Mouse (Mus musculus) liver, embryonic 12.5 days (tissue): ENCODE measurements around the gene Mttp. TPM values are rescaled to one million over a fixed set of nuclear protein-coding genes. Genes with fewer than 3 reads are reported as not detected.

Experiments
- ATAC-seq: fragments of 200-750 bp; cut with Nextera tagmentation; 2 replicates; pipeline ENCODE4 v1.8.0; 2017; ENCODE audit warnings: moderate number of reproducible peaks, mild to moderate bottlenecking, moderate library complexity
- H3K27ac ChIP-seq: fragments of 300-500 bp; sonication (generic); 2 replicates; pipeline ENCODE4 v1.5.1; 2016; ENCODE audit warnings: mild to moderate bottlenecking
- H3K27me3 ChIP-seq: fragments of 300-500 bp; sonication (generic); replicated peaks from 2 replicates; pipeline ENCODE4 v1.6.1; 2016; ENCODE audit warnings: mild to moderate bottlenecking, moderate library complexity
- H3K36me3 ChIP-seq: fragments of 300-500 bp; sonication (generic); 2 replicates; pipeline ENCODE4 v1.6.1; 2016; ENCODE audit warnings: mild to moderate bottlenecking, moderate library complexity
- H3K4me1 ChIP-seq: fragments of 300-500 bp; sonication (generic); 2 replicates; pipeline ENCODE4 v1.6.1; 2016
- H3K4me2 ChIP-seq: fragments of 300-500 bp; sonication (generic); 2 replicates; pipeline ENCODE4 v1.6.1; 2016; ENCODE audit warnings: mild to moderate bottlenecking, moderate library complexity
- H3K4me3 ChIP-seq: fragments of 300-500 bp; sonication (generic); 2 replicates; pipeline ENCODE4 v1.5.1; 2016; ENCODE audit warnings: mild to moderate bottlenecking, moderate library complexity
- H3K9ac ChIP-seq: fragments of 300-500 bp; sonication (generic); 2 replicates; pipeline ENCODE4 v1.6.1; 2016; ENCODE audit warnings: mild to moderate bottlenecking, moderate library complexity
- H3K9me3 ChIP-seq: fragments of 300-500 bp; sonication (generic); replicated peaks from 2 replicates; pipeline ENCODE4 v1.6.1; 2016; ENCODE audit warnings: mild to moderate bottlenecking, moderate library complexity
- WGBS: fragments of 180-500 bp; shearing (Covaris S2); methylation state at CpG from one replicate; pipeline ENCODE4 v1.1.7; 2016; ENCODE audit not compliant: insufficient replicate concordance; 5-methylcytosine and 5-hydroxymethylcytosine counted together
- polyA plus RNA-seq: library from polyadenylated mRNA; unstranded; fragments of >200 nt; fragmentation: Nextera tagmentation; extraction: Ambion mirVana; gene quantifications from 2 replicates; pipeline ENCODE4 v1.2.1, GENCODE M21; 2016

The Mttp gene
- polyA plus RNA-seq, 1 experiment from 2014 or later, result 36.3 TPM

DNA sequence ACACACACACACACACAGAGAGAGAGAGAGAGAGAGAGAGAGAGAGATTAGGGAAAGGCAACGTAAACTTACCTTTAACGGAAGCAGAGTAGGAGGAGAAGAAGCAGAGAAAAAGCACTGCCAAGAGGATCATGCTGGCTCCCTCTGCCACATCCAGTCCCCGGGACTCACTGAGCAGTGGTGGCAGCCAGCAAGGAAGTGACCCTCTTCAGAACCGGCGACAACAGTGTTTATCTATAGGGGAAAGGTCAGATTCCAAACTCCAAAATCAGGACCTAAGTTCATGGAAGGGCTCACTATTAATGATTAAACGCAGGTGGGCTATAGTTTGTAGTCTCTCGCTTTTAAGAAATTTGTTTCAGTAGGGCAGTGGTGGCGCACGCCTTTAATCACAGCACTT is 13.6 kb downstream of the Mttp start:
- peak; percentile 75; the same call in 1 of the 2 replicates for ATAC-seq
- H3K9me3 ChIP-seq, result no peaks in the 10 kb centered on the region
- 53% methylated on average over 9 of the region's 9 CpGs for WGBS
- H3K27me3 ChIP-seq, result no peaks in the 10 kb centered on the region
- peaks cover 13% of the 10 kb centered on the region for H3K4me1 ChIP-seq
- H3K4me3 ChIP-seq, result peak overlapping the region; percentile 38
- H3K9ac ChIP-seq, result no peak overlapping the region
- no peaks in the 10 kb centered on the region for H3K36me3 ChIP-seq
- no peak overlapping the region for H3K4me2 ChIP-seq
- 0 out of 2 replicates have a peak overlapping the region, but pooled peaks have one; percentile 40 for H3K27ac ChIP-seq

DNA sequence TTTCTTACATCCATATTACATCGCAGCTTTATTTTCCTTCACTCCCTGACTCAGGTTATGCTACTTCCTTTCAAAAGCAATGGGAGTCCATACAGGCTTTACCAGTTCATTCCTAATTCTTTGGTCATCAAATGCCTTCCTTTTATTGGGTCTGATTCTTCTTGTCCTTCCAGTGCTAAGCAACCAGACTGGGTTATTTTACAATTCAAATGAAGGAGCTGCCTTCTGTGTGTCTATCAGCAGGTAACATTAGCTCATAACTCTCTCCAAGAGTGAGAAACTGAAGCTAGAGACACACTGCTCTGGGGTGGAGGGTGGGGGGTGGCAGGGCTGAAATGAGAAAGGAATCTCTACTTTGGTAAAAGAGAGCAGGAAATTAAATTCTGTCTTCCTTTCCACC is 14.1 kb downstream of the Mttp start:
- 66% methylated on average over 1 of the region's 1 CpGs for WGBS
- Histone ChIP-seq H3K9ac (peak overlapping the region; percentile 44; the same call in 1 of the 2 replicates), H3K4me1 (peaks cover 13% of the 10 kb centered on the region), H3K4me2 (no peak overlapping the region), H3K27ac (0 out of 2 replicates have a peak overlapping the region, but pooled peaks have one; percentile 40), H3K4me3 (peak overlapping the region; percentile 38), H3K36me3 (no peaks in the 10 kb centered on the region), H3K9me3 (no peaks in the 10 kb centered on the region), H3K27me3 (no peaks in the 10 kb centered on the region)
- no peak for ATAC-seq

DNA sequence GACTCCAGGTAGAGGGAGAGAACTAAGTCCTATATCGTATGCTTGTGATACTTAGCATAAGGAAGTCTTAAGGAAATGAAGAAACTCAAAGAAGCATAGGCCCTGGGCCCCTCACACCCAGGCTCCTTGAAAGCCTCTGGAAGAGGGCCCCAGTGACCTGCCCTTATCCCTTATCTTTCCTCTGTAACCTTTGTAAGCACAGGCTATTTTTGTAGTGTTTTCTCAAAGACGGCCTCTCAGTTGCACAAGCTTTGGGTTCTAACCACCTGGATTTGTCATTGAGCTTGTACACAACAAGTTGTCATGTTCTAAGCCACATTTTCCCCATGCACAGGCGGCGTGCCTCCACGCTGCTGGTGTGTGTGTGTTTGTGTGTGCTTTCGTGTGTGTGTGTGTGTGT is 15.7 kb downstream of the Mttp start:
- no peak overlapping the region for H3K4me3 ChIP-seq
- H3K36me3 ChIP-seq, result no peaks in the 10 kb centered on the region
- 67% methylated on average over 6 of the region's 6 CpGs for WGBS
- H3K4me2 ChIP-seq, result peak overlapping the region; percentile 30
- no peak for ATAC-seq
- no peaks in the 10 kb centered on the region for H3K9me3 ChIP-seq
- peaks cover 13% of the 10 kb centered on the region for H3K4me1 ChIP-seq
- no peaks in the 10 kb centered on the region for H3K27me3 ChIP-seq
- no peak overlapping the region for H3K9ac ChIP-seq
- no peak overlapping the region for H3K27ac ChIP-seq

DNA sequence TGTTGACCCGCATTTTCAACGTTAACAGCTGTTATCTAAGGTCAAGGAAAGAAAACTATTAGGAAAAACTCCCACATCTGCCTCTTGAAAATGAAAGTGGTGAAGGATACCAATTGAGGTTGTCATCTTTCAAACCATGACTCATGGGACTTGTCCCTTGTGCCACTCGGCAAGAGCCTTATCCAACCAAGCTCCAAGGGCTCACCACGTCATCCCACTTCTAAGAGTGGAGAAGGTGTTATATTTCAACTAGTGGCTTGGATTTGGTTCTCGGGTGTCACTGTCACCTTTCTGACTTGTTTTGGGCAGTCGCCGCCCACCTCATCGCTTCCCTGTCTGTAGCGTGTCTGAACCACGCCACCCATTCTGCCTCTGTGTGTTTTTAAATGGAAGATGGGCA is 20.9 kb downstream of the Mttp start:
- WGBS, result 75% methylated on average over 10 of the region's 10 CpGs

DNA sequence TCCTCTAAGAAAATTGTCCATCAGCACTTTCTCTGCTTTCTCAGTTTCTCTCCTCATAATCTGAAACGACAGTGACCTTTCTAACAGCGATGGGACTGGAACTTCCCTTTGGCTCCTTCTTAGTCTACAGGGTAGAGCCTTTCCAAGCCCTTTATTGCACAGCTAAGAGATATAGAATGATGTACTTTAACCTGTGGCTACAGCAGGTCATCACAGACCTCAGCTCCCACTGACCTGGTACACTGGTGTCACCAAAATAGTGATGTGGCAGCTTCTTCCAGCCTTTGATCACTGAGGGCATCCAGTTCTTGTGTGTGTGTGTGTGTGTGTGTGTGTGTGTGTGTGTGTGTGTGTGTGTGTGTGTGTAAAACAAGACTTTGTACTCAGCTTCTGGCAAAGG is 23.3 kb downstream of the Mttp start:
- Histone ChIP-seq H3K4me2 (no peak overlapping the region), H3K4me1 (no peaks in the 10 kb centered on the region), H3K36me3 (0 out of 2 replicates have a peak, but pooled peaks cover 3% of the 10 kb centered on the region), H3K27ac (no peak overlapping the region), H3K9me3 (no peaks in the 10 kb centered on the region), H3K9ac (no peak overlapping the region), H3K4me3 (no peak overlapping the region), H3K27me3 (no peaks in the 10 kb centered on the region)
- WGBS, result 82% methylated on average over 2 of the region's 2 CpGs
- no peak for ATAC-seq

More for the DNA sequence above, 20.9 kb downstream of the Mttp start:
- Histone ChIP-seq H3K4me2 (no peak overlapping the region), H3K9me3 (no peaks in the 10 kb centered on the region), H3K27me3 (no peaks in the 10 kb centered on the region), H3K9ac (no peak overlapping the region), H3K27ac (no peak overlapping the region), H3K4me1 (peaks cover 9% of the 10 kb centered on the region; the same call in 1 of the 2 replicates), H3K36me3 (0 out of 2 replicates have a peak, but pooled peaks cover 2% of the 10 kb centered on the region), H3K4me3 (no peak overlapping the region)
- ATAC-seq, result no peak

DNA sequence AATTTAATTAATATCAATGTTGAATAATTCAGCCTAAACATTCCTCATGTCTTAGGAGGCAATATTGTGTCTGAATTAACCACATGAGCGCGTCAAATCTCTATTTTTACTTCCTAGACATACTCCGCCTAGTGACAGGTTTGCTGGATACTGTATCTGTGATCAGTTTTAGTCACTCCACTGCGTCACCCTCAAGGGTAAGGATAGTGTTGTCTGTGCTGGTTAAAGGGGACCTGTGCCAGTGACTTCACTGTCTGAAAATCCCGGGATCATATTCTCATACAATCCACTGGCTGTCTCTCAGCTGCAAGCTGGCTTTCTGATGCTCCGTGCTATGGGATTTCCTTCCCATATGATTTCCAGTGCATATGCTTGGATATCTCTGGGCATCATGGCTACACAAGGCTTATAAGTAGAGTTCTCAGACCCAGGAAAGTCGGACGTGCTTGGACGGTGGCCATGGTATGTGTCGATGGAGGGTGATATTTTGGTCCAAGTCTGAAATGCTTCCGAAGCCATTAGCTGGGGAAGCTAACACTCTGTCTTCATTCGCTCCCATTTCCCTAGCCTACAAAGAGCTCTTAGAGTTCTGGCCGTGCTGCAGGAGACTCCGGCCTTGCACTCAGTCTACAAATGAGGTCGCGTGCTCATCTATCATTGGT is 25.2 kb downstream of the Mttp start:
- ATAC-seq, result no peak
- no peak overlapping the region for H3K4me3 ChIP-seq
- H3K9me3 ChIP-seq, result no peaks in the 10 kb centered on the region
- H3K27ac ChIP-seq, result no peak overlapping the region
- no peaks in the 10 kb centered on the region for H3K27me3 ChIP-seq
- 0 out of 2 replicates have a peak, but pooled peaks cover 3% of the 10 kb centered on the region for H3K36me3 ChIP-seq
- H3K4me1 ChIP-seq, result no peaks in the 10 kb centered on the region
- 83% methylated on average over 16 of the region's 16 CpGs for WGBS
- no peak overlapping the region for H3K9ac ChIP-seq
- H3K4me2 ChIP-seq, result no peak overlapping the region

DNA sequence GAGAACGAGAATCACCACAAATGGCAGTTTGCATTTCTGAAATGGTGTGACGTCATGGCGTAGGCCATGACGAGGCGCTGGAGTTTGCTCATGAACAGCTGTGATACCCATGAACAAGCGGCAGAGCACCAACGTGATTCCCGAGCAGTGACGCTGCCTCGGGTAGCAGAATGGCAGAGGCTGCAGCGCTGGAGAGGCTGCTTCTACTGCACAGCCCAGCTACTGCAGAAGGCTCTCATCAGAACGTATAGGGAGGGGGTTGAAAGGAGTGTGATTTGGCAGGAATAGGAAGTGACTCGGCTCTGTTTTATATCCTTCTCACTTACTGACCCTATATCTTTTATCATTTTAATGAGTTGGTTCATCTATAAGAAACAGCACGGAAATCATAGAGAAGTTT is 25.9 kb downstream of the Mttp start:
- H3K36me3 ChIP-seq, result 0 out of 2 replicates have a peak, but pooled peaks cover 6% of the 10 kb centered on the region
- 65% methylated on average over 14 of the region's 14 CpGs for WGBS
- H3K4me2 ChIP-seq, result no peak overlapping the region
- no peak for ATAC-seq
- H3K27ac ChIP-seq, result no peak overlapping the region
- no peak overlapping the region for H3K4me3 ChIP-seq
- no peak overlapping the region for H3K9ac ChIP-seq
- H3K4me1 ChIP-seq, result no peaks in the 10 kb centered on the region
- no peaks in the 10 kb centered on the region for H3K9me3 ChIP-seq
- no peaks in the 10 kb centered on the region for H3K27me3 ChIP-seq

DNA sequence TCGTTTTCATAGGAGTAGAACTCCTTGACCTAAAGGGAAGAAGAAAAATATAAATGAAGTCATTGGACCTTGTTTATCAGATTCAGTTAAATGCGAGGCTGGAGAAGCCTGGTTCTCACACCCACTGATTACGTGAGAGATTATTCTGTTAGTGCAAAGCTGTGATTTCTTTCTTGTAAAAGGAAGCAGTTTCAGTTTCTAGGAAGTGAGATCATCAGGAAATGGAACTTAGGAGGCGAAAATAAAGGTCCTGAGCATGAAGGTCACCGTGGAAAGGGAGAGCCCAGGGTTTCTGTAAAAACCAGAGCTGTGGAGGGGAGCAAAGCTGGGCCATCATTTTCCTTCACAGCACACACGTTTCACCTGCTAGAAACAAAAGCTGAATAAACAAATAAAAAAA is 26.4 kb downstream of the Mttp start:
- H3K27me3 ChIP-seq, result no peaks in the 10 kb centered on the region
- H3K4me3 ChIP-seq, result no peak overlapping the region
- no peaks in the 10 kb centered on the region for H3K9me3 ChIP-seq
- no peak overlapping the region for H3K9ac ChIP-seq
- 44% methylated on average over 6 of the region's 6 CpGs for WGBS
- H3K27ac ChIP-seq, result no peak overlapping the region
- ATAC-seq, result no peak
- no peak overlapping the region for H3K4me2 ChIP-seq
- H3K4me1 ChIP-seq, result no peaks in the 10 kb centered on the region
- 0 out of 2 replicates have a peak, but pooled peaks cover 6% of the 10 kb centered on the region for H3K36me3 ChIP-seq

DNA sequence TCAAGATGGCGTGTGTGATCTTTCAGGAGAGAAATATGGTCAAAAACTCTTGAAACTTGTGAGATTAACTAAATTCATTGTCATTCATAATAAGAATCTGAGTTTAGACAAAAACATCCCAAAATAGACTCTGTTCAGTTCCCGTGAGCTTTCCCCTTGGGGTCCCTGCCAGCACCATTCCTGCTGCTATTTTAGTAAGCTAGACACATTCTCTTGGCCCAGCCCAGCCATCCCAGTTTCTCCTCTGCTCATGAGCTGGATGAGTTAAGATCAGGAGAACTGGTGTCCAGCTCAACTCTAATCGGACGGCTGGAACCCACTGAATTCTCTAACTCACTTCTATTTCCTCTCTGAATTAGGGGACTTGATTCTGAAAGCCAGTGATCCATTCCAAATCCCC is 27.9 kb downstream of the Mttp start:
- ATAC-seq, result no peak
- no peaks in the 10 kb centered on the region for H3K9me3 ChIP-seq

DNA sequence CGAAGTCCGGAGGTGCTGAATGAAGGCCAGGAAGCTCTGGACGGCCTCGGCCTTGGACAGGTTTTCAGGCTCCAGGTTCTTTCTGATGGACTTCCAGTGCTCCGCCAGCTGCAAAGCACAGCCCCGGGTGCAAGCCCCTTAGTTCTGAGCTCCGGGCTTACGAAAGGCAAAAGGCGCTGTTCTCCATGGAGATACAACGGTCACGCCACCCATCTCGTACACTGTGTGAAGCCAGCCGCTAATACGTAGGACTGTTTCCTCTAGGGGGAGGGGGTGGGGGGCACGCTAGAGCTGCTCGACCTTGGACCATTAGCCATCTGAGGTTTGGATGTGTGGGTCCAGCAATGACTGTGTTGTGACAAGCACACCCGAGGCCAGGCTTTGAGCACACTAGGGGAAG is 30.7 kb downstream of the Mttp start:
- no peak overlapping the region for H3K9ac ChIP-seq
- no peaks in the 10 kb centered on the region for H3K27me3 ChIP-seq
- H3K9me3 ChIP-seq, result no peaks in the 10 kb centered on the region
- H3K4me3 ChIP-seq, result no peak overlapping the region
- H3K27ac ChIP-seq, result no peak overlapping the region
- H3K36me3 ChIP-seq, result peaks cover 12% of the 10 kb centered on the region
- H3K4me2 ChIP-seq, result no peak overlapping the region
- ATAC-seq, result no peak
- WGBS, result 75% methylated on average over 17 of the region's 17 CpGs
- H3K4me1 ChIP-seq, result no peaks in the 10 kb centered on the region

More for the DNA sequence above, 27.9 kb downstream of the Mttp start:
- no peak overlapping the region for H3K27ac ChIP-seq
- WGBS, result 74% methylated on average over 4 of the region's 4 CpGs
- H3K9ac ChIP-seq, result no peak overlapping the region
- no peak overlapping the region for H3K4me3 ChIP-seq
- H3K36me3 ChIP-seq, result 0 out of 2 replicates have a peak, but pooled peaks cover 6% of the 10 kb centered on the region
- no peaks in the 10 kb centered on the region for H3K4me1 ChIP-seq
- no peaks in the 10 kb centered on the region for H3K27me3 ChIP-seq
- no peak overlapping the region for H3K4me2 ChIP-seq

DNA sequence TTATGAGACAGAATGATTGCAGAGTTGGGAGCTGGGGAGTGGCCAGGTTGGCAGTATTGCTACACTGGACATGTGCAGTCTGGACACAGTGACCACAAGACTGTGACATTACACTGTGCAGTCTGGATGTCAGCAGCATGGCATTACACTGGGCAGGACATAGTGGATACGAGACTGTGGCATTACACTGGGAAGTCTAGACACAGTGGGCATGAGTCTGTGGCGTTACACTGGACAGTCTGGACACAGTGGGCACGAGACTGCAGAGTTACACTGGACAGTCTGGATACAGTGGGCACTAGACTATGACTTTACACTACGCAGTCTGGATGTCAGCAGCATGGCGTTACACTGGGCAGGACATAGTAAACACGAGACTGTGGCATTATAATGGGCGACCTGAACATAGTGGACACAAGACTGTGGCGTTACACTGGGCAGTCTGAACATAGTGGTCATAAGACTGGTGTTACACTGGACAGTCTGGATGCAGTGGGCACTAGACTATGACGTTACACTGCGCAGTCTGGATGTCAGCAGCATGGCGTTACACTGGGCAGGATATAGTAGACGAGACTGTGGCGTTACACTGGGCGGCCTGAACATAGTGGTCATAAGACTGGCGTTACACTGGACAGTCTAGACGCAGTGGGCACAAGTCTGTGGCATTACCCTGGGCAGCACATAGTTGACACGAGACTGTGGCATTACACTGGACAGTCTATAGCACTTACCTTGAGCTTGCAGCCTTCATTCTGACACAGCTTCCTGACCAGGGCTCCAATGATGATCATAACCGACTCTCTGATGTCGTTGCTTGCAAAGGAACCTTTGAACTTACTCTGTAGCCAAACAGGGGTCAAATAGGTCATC is 33.6 kb downstream of the Mttp start:
- no peaks in the 10 kb centered on the region for H3K27me3 ChIP-seq
- peak; percentile 37 for ATAC-seq
- no peak overlapping the region for H3K4me3 ChIP-seq
- no peaks in the 10 kb centered on the region for H3K4me1 ChIP-seq
- H3K4me2 ChIP-seq, result no peak overlapping the region
- H3K36me3 ChIP-seq, result peaks cover 9% of the 10 kb centered on the region
- WGBS, result 77% methylated on average over 19 of the region's 19 CpGs
- H3K27ac ChIP-seq, result no peak overlapping the region
- no peak overlapping the region for H3K9ac ChIP-seq
- no peaks in the 10 kb centered on the region for H3K9me3 ChIP-seq

DNA sequence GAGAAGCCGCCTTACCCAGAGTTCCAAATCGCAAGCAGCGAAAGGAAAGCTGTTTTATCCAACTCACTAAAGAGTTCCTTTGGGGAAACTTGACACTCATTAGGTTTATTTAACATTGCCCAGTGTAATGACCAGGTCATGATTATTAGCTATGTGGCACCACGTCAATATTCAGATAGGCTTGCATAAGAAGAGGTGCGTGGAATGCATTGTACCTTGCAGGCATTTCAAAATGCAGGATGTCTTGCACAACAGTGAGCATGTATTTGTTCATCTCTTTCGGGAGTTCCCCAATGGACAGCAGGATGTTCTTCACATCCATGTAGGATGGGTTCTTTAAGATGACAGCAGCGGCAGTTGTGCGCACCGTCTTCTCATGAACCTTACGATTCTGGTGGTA is 37.9 kb downstream of the Mttp start:
- Histone ChIP-seq H3K4me3 (no peak overlapping the region), H3K9ac (no peak overlapping the region), H3K36me3 (peaks cover 6% of the 10 kb centered on the region), H3K27ac (no peak overlapping the region), H3K27me3 (no peaks in the 10 kb centered on the region), H3K4me1 (no peaks in the 10 kb centered on the region), H3K9me3 (no peaks in the 10 kb centered on the region), H3K4me2 (no peak overlapping the region)
- WGBS, result 84% methylated on average over 10 of the region's 10 CpGs
- no peak for ATAC-seq
